Mouse (Mus musculus): Measurements from ENCODE around the gene Samhd1.

DNA sequence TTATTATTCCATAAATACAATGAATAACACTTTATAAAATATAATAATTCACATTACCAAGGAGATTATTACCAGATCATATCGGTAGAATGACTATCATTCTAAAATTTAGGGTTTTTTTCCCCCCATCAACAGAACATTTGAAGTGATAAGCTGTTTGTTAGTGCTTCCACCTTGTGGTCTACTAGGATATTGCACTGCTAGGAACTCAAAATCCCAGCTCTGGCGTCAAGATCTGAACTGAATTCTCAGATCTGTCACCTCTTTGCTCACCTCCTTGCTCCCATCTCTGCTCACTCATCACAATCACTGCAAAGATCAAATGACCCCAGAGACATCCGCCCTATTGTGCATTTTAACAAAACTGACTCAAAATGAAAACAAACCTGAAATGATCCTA is 18.1 kb downstream of the Samhd1 start:
- TF ChIP-seq CTCF (IDR thresholded peaks at IDR 0.05; ENCODE audit: borderline replicate concordance, control insufficient read depth, extremely low read depth, insufficient read depth, low read length, poor library complexity), result no peak
- TF ChIP-seq POLR2A (IDR thresholded peaks at IDR 0.05; ENCODE audit: control insufficient read depth, extremely low read depth, insufficient read depth, low read length, poor library complexity), result no peak

All from thymus, adult 2 months (tissue).